Mouse (Mus musculus) kidney, adult 18-20 months (tissue): Measurements from ENCODE around the gene Ube2ql1.

ENCODE experiments used
- DNase-seq: peaks from one replicate; pipeline ENCODE4 v3.0.0; 2021

Ube2ql1 gene

DNA sequence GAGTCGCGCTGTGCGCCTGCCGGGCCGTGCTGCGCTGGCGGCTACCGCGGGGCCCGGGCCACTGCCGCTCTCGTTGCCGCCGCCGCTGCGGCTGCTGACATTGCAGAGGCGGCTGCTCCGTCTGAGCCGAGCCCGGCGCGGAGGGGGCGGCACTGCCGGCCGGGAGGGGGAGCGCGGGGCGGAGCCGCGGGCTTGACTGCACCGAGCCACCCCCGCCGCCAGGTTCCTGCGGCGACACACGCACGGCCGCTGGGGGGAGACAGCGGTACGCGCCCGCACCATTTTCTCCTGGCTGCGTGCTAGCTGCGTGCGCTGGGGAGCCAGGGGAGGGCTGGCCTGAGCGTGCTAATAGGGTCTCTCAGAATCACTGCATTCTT, at the start of gene Ube2ql1:
Gene Ube2ql1, minus strand, starts transcription at position 131 of the 377 bp plus-strand sequence.
- DNase-seq: peak; percentile 86

DNA sequence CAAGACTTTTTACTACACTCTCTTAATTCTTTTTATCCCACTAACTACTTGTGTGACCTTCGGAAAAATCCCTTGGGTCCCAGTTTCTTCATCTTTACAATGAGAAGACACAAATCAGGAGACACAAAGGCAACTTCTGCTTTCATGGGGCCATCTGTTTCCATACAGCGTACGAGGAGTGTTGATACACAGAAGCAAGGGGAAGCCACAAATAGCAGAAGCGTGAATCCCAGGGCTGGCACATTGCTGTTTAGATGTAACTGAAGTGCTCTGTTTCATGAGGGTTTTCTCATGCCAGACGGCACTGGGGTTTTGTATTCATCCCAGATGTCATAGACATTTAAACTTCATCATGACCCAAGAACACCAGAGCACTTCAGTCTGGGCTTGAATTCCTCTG, 49.0 kb upstream of the Ube2ql1 start:
- no peak for DNase-seq

DNA sequence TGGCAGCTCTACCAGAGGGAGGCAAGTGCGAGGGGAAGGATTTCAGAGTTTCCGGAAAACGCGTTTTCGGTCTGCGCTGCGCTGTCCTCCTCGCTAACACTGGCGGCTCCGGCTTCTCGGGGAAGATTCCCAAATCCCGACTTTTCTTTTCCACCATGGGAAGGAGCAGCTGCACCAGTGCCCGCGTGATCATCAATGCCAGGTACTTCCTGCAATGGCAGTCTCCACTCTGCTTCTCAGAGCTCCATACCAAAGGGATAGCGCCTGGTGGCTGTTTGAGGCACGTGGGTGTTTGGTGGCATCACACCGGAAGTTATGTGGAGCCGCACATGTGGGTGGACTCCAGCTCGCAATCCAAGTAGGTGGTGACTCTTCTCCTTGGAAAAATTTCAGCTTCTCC, 38.5 kb upstream of the Ube2ql1 start:
- no peak for DNase-seq

DNA sequence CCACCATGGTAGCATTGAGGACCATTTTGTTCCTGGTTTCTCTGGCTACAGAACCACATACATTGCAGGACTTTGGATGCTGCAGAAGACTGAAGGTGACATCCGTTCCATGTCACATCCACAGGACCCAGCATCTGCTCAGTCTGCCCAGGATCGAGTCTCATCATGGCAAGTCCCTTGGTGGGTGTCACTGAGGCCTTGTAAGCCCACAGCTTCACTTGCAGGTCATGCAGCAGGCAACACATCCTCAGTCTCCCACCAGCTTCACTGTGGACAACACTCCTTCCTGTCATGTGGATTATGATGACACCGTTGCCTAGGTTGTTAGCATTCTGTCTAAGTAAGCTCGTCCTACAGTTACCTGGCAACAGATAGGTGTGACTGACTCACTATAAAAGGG, 32.7 kb upstream of the Ube2ql1 start:
- DNase-seq: no peak

DNA sequence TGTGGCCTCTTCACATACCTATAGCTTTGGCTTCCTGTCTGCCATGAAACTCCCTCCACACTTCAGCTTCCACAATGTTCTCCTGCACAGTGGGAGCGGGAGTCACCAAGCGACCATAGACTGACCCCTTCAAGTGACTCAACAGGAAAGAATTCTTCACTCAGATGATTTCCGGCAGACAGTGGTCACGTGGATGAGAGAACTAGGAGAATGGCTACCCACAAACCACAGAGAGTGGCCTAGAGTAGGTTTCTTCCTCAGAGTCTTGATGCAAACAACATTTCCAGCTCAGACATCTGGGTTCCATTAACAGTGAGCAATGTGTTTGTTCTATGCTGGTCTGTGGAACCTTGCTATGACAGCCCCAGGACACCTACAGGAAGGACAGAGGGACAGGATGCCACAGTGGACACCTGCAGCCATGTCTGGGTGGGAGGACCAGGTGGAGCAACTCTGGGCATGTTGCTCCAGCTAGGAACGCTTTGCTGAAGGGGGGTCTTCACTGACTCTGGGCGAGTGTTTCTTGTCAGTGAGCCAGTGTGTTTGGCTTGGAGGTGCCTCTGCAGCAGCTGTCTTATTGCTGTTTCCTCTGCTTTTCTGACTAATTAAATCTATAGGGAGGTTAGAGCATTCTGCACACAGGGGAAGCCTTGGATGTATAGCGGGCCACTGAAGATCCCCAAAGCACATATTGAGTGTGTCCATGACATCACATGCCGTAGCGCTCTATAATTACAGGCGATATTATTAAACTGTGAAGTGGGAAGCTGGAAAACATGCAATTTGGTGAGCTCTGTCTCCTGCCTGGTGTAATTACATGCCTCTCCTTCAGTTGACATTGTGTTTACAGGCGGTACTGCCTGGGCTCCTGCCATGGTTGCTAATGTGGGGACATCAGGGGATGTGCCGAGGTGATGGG, 31.1 kb upstream of the Ube2ql1 start:
- no peak for DNase-seq

DNA sequence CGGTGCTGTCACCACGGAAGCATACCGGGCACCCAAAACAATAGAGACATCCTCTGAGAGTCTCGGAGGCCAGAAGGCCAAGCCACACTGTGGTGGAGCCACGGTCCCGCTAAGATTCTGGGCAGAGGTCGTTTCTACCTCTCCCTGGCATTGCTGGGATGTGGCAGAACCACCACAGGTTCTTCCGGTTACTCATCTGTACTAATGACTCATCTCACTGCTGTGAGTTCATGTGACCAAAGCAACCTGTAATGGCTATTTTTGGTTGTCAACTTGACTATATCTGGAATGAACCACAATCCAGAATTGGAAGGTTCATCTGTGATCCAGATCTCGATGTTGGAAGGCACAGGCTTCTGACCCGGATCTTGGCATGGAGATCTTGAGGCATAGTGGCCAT, 28.5 kb upstream of the Ube2ql1 start:
- no peak for DNase-seq

DNA sequence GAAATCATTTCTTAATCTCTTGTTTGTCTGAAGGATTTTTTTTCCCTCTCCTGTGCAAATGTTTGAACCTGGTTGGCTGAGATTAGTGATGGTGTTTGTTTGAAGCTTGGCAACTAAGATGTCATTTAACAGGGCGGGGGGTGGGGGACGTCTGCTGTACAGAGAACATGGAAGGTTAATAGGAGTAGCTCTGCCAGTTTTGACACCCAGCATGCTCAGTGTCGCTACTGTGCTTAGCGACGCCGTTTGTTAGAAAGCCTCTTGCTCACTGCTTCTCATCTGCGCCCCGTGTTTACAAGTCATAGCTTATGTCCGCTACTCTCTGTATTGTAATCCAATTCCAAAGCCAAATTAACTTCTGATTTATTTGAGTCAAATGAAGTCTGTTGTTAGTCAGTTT, 25.0 kb upstream of the Ube2ql1 start:
- DNase-seq: no peak

DNA sequence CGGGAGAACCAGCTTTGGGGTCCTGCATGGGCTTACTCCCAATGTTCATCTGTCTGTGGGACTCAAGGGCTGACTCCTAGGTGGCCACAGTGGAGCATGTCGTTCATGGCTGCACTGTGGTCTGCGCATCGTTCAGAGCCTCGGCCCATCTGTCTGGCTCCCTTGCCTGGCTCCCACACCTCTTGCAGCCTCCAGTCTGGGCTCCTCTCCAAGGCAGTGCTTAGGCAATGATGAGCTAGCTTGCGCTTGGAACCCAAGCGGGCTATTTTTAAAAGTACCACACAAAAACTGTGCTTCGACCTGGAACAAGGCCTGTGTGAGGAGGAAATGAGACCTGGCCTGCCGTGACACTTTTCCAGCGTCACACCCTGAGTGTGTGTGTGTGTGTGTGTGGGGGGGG, 21.7 kb upstream of the Ube2ql1 start:
- no peak for DNase-seq

DNA sequence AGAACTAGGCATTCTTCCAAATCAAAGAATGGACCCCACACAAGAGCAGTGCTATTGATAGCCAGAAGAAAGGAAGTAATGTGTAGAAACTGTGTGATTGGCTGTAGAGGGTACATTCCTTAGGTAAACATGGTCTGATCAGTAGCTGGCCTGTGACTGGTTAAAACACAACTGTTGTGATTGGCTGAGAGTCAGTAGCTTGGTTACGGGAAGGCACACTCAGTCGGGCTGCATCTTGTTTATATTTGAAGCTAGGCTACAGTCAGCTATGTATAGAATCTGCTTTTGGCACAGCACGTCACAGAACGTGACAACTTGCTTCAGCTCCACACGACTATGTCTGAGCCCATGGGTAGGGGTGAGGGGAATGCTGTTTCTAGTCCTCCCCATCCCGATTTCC, 19.3 kb upstream of the Ube2ql1 start:
- DNase-seq: no peak

DNA sequence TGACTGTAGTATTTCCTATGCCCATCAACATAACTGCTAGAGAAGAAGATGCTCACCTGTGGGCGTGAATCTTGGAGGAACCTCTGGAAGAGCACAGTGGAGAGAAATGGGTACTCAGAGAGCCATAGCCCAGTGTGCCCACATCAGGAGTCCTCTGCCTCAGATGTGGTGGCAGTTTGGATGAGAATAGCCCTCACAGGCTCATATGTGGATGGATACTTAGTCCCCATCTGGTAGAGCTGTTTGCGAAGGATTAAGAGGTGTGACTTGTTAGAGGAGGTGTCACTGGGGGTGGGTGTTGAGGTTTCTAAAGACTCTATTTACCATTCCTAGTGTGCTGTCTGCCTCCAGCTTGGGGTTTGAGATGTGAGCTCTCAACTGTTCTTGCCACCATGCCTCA, 13.2 kb upstream of the Ube2ql1 start:
- DNase-seq: no peak

DNA sequence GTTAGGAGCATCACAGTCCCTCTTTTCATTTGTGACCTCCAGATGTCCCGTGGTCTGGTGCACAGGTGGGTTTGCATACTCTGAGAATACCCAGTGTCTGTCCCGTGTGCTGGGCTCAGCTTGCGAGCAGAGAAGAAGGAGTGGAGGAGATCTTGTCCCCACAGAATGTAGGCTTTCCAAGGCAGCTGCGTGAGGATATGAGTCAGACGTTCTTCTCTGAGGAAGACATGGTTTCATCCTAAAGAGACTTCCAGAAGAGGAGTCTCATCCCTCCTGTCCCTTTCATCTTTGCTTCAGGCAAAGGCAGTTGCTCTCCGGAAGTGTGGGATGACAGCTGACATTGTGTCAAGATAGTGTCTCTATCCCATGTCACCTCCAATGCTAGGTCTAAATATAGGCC, 11.8 kb upstream of the Ube2ql1 start:
- no peak for DNase-seq

DNA sequence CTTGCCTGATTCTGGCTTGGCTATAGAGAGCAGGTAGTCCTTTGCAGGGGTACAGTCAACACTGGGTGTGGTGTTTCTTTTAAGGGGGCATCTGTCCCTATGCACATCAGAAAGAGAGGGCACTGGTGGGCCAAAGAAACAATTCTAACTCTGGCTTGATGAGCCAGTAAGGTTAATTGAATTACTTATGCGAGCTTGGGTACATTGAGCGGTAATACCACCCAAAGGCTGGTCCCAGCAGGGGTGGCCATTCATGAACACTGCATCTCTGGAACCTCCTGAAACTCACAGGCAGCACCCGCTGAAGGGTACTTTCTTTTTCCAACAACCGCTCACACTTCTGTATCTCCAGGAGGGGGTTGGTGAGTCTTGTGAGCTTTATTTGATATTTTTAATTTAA, 9.1 kb upstream of the Ube2ql1 start:
- DNase-seq: no peak

DNA sequence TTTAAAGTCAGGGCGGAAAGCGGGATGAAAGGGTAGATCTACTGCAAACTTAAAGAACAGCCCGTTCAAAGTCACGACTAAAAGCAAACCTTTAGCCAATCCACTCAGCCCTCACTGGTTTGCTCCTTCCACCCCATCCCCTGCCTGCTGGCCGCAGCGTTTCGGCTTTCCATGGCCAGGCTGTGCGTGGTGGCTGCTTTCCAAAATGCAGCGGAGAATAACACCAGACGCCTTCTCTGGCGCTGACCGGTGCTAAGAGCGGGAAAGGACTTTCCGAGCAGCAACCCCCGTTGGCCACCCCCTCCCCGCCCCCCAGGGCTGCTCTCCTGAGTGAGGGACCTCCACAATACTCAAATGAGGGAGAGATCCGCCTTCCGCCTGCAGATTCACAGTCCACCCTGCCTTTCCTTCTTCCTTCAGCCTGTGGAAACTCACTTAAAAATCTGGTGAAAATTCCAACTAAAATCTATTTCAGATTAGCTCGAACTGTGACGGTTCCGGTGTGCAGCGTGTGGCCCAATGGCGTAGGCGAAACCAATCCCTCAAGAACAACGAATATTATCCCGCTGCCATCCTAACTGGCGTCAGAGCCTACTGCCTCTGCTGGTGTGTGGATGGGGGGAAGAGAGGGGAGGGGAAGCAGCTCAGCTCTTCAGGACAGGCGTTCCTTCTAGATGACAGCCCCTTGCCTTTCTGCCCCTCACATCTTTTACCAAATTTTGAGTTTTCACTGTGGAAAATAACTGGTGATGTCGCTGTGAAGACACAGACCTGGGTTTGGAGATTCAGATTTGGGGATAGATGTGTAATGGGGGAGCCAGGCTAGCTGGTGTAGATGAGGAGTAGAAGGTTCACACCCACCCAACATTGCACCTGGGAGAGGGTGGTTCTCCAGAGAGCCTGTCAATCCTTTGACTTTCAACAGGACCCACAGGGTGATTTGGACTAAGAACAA, 919 bp upstream of the Ube2ql1 start:
- peak; percentile 40 for DNase-seq

DNA sequence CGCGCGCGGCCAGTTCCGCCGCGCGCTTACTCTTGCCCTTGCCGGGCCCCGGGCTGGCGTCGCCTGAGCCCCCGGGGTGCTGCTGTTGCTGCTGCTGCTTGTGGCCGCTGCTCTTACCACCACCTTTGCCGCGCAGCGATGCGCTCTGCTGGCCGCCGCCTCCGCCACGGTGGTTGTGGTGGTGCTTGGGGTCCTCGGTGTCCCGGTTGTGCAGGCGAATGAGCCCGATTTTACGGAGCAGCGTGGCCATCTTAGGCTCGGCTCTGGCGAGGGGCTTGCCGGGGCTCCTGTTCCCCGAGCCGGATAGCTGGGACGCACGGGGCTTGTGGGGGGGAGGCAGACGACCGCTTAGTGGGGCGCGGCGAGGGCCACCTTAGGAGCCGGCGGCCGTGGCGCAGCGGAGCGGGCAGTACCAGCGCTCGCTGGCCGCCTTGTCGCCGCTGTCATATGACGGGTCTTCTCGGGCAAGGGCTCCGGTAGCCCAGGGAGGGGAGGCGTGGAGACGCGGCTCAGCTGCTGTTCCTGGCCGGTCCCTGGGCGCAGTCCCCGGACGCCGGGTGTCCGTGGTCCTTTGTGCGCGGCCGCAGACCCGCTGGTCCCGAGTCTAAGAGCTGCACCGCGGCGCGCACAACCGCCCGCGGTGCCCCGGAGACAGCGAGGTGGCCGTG, 464 bp downstream of the Ube2ql1 start:
- no peak for DNase-seq

DNA sequence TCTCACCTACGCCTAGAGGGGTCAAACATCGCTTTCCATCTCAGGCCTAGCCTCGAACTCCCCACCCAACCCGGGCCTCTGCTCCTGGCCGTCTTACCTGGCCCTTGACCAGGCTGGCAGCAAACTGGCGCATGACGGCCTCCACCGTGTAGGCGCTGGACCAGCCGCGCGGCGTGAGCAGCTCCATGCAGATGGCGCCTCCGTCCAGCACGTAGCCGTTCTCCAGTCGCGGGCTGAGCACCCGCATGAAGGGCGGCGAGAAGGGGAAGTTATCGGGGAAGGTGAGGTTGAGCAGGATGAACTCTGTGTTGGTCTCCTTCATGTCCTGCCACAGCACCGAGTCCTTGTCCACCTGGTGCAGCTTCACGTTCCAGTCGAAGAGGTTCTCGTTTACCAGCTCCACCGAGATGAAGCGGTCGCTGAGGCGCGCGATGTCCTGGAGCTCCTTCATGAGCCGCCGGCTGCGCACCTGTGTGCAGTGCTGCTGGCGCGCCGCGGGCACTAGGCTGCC, 1.2 kb downstream of the Ube2ql1 start:
- peak; percentile 29 for DNase-seq

DNA sequence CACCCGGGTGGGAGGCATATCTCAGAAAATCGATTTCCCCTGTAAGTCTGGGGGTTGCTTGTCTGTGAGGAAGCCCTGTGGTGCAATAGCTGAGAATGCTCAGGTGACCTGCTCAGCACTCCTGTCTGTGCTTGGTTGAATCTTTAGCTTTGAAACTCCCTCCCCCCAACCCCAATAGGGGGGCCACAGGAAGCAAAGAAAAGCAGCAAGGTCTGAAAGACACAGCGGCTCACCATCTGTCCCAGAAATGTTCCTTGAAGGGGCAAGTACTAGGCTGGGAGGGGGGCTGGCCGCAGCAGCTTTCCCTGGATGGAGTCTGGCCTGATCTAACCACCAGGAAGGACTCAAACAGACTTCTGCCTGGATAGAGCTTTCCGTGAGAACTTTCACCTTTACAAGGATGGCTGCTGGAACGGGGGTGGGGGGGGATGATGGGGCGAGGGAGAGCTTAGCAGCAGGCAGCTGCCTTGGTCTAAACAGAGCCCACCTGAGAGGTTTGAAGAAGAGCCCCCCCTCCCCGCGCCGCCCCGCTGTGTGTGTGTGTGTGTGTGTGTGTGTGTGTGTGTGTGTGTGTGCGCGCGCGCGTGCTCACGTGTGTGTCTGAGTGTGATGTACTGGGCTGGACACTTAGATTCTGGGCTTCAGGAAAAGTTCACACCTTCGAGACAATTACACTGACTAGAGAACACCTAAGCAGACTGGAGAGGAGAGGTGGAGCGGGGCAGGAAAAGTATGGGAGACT, 2.1 kb downstream of the Ube2ql1 start:
- DNase-seq: no peak

DNA sequence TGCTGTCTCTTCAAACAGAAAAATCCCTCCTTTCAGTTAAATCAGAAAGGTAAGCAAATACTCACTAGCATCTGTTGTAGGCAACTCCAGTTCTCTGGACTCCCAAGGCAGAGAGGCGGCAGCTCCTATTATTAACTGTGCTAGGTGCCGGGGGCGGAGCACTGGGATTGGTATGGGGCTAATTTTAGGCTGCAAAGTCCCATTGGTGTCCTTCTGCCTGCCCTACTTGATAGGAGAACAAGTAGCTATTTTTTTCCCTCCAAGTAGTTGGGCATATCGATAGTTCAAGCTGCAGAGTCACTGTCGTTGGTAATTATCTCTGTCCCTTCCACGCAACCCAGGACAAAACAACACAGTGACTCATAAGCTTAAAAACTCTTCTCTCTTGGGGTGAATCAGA, 7.1 kb downstream of the Ube2ql1 start:
- DNase-seq: no peak

DNA sequence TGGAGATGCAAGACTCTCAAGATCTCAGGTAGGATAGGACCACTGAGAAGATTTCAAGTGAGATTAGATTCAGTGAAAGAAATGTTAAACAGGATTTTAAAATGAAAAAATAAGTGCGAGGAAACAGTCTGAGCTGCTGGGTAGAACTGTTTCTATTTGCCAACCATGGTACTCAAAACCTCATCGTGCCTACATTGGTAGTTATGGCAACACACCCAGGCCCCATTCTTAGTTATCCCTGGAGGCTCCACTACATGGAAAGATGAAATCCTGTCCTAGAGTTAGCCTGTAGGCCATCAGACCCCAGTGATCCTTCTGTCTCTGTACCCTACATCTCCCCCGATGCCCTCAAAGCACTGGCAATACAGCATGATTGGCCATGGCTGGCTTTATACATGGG, 14.3 kb downstream of the Ube2ql1 start:
- DNase-seq: no peak

DNA sequence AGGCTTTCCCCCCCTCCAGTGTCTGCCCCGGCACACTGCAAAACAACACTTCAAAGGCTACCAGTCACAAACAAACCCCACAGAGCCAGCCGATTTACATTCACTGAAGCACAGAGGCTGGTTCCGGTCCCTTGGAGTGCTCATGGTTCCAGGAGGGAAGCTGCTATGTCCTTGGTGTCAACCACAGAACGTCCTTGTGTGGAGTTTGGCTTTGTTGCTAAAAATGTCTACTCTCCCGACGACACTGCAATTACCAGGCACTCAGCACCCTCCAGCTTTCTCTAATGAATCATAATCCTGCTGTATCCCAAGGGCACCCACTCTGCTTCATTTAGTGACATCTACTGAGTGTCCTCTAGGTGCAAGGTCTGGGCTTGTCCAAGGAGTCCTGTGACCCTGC, 18.5 kb downstream of the Ube2ql1 start:
- no peak for DNase-seq

DNA sequence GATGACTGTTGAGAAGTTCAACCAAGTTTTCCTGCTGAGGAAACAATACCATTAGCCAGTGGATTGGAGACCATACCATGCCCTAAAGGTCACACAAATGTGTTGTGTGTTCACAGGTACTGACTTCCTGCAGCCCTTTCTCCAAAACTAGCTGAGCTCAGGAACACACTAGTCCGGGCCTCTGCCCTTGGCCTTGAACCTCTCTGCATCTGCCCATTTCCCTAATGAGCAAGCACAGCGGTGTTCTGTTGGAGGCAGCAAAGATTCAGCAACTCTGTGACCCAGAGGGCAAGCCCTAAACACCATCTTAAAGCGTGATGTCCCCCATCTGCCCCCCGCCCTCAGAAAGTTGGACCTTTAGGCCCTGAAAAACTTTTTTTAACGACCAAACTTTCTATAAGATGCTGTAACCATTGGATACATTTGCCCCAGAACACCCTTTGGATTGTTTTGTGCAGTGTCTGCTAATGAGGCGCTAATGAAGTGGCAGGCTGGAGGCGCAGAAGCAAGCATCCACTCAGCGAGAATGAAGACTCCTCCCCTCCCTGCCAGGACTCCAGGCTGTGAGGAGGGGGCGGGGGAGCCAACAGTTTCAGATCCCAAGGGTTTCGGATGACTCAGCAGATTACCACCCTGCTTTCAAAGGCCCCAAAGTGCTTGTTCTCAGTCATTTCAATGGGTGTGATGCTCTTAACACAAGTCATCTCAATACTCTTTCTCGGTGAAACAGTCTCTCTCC, 21.7 kb downstream of the Ube2ql1 start:
- no peak for DNase-seq

DNA sequence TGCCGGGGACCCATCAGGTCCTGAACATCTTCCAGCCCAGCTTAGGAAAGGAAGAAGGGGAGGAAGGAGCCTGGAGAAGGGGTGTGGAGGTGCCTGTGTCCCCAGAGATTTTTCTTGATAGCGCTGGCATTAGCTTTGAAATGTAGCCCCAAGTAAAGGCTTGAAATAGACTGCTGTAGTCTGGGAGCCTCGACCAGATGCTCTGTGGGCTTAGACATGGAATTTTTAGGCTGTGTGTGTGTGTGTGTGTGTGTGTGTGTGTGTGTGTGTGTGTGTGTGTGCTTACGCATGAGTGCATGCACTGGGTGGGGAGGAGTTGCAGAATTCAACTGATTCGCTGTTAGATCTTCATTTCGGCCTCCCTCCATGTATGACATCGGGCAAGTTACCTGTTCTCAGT, 31.5 kb downstream of the Ube2ql1 start:
- DNase-seq: no peak

DNA sequence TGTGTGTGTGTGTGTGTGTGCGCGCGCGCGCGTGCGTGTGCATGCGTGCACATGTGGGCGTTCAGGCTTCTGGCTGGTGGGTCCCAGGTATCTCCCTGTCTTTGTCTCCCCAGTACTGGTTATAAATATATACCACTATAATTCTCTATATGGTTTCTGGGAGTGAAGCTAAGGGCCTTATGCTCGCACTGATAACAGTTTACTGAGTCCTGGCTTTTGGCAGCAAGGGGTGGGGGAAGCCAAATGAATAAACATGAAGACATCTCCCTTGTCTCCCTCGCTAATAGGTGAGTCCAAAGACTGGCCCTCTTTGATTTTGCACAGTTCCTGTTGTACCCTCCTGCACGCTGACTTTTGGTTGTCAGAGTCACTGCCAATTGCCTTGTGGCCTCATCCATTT, 32.2 kb downstream of the Ube2ql1 start:
- DNase-seq: no peak
